Mouse (Mus musculus): ENCODE results near the gene Them7.

Them7 gene

DNA sequence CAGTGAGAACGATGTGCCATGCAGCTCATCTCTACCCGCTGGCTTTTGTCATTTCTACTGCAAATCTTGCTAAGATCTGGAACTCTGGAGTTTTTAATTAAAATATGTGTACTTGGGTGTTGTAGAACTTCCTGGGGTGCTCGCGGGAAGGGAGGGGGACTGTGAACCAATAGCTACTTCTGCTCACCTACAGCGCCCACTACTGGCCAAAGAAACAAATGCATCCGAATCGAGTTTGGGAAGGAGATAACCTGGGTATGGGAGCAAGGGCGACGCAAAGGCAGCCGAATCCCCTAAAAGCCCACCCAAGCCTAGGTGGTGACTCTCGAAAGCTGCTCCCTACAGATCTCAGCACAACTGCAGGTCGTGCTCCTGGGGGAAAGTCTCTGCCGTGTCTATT is 87.3 kb downstream of the Them7 start:
- DNase-seq (ENCODE audit: low spot score): no peak

DNA sequence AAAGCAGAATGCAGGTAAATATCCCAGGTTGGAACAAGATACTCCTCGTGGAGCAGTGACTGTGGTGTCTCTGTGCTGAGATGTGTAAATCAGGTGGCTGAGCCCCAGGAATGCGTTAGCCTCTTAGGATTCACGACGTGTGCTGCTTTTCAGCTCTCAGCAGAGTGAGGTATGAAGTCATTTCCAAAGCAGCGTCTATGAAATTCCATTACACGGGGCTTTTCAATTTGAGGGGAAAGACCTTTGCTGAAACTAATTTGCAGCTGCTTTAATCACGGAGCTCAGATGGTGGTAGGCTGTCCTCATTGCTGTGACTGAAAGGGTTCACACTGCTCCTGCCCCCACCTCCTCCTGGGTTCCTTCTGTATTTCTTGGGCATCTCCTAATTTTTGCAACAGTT is 87.9 kb downstream of the Them7 start:
- no peak for DNase-seq (ENCODE audit: low spot score)

DNA sequence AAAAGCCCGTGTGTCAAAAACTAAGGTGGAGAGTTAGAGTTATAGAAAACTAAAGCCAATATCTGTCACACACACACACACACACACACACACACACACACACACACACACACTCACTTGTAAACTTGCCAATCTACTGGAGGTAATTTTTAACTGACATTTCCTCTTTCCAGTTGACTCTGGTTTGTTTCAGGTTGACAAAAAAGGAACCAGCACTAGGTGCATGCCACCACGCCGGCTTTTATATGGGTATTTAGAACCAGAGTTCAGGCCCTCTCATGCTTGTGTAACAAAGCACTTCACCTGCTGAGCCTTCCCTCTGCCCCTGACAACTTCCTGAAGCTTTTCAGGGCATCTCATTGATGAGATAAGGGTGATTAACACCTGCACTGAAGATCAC is 89.0 kb downstream of the Them7 start:
- no peak for DNase-seq (ENCODE audit: low spot score)

DNA sequence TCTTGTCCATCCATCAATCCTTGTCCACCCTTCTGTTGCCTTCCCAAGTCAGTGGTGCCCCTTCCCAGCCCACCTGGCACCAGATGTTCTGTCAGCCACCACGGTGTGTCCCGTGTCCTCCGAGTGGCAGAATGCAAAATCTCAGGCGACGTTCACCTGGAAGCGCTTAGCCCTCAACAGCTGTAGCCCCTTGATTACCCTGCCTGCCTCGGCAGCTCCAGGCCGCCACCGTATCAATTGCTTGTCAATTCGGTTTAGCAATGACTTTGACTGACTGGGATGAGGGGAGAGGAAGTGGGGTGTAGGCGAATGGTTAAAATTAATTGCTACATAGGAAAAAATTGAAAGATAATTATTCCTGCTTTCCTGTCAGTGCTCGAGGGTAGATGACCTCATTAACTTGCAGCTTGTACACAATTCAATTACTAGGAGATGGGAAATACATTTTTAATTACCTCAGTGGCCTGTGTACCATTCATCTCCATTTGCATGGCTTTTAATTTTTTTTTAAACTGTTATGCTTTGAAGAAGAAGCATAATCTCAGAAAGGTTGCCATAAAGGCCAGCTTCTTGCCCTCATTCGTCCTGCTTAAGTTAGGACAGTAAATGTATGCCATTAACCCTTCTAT is 93.5 kb downstream of the Them7 start:
- no peak for DNase-seq (ENCODE audit: low spot score)

GRCm38 (mm10) chr2:105326067-105326466 is 101.9 kb downstream of the Them7 start:
- DNase-seq (ENCODE audit: low spot score): no peak

DNA sequence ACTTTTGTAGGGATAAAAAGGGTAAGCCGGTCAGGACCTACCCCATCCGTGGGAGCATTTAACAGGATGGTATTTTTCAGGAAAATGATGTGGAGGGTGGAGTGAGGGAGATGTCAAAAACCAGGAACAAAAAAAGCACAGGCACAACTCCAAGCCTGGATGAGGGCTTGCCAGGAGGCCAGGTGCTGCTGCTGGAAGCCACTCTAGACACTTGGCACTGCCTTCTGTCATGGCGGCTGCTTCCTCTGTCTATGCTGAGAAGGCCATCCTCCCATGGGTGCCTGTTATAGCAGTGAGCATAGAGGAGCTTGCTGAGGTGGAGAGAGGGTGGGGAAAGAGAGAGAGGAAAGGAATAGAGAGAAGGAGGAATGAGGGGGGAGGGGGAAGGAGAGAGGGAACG is 105.9 kb downstream of the Them7 start:
- no peak for DNase-seq (ENCODE audit: low spot score)

DNA sequence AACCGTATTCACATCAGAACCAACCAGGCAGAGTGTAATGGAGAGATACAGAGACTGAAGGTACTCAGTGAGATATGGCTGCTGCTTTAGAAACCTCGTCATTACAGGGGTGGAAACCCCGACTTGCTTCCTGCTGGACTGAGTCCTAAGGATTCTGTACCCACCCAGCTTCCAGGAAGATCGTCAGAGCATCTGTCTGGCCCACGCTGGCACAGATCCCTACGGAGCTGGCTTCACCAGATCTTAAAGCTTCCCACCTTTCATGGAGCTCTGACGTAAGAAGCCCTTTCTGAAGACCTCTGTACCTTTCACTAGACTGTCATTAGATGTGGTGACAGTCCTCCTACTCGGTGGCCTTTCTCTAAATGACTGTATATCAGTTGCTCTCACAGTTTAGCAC is 109.0 kb downstream of the Them7 start:
- DNase-seq (ENCODE audit: low spot score): no peak

GRCm38 (mm10) chr2:105333976-105334713 is 110.0 kb downstream of the Them7 start:
- DNase-seq (ENCODE audit: low spot score): peak; percentile 48

DNA sequence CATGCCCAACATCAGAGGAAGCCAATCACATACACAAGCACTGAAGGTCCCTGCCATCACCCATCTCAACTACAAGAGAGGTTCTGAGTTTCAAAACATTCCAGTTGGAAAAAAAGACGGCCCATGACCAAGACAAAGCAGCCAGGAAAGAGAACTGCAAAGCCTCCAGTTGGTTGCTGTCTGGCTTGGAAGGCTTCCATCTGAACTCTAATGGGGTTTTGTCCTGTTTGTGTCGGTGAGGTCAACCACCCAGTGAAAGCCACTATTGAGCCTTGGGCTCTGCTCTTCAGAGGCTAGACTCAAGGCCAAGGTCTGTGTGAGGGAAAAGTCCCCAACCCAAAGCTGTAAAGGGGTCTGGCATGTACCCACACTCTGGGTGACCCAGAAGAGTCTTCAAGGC is 111.5 kb downstream of the Them7 start:
- DNase-seq (ENCODE audit: low spot score): no peak

DNA sequence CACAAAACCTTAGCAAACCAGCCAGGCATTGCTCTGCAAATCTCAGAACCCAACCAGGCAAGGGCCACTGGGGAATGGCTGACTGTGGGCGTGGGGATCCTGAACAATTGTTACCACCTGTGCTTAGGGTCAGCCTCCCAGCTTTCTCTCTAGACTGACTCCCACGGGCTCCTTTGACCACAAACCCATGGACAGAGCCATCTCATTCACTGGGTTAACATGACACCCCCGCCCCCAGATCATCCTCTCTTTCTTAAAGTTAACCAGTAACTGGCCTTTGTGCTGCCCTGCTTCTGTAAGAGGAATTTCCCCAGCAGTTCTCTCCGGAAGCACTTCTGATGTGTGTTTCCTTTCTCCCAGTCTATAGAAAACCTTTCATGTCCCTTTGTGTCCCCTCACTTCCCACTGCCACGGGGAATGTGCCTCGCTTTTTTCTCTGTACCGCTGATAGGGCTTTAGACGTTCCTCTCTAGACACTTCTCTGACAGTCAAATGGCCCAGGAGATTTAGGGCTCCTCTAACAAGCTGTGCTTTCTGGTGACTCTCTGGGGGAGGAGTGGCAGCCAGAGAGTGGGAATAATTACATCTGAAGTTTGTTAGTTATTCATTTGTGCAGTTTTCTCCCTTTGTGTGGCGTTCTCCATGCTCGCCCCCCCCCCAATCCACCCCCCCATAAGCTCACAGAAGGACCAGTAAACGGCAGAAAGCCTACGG is 112.4 kb downstream of the Them7 start:
- no peak for DNase-seq (ENCODE audit: low spot score)

DNA sequence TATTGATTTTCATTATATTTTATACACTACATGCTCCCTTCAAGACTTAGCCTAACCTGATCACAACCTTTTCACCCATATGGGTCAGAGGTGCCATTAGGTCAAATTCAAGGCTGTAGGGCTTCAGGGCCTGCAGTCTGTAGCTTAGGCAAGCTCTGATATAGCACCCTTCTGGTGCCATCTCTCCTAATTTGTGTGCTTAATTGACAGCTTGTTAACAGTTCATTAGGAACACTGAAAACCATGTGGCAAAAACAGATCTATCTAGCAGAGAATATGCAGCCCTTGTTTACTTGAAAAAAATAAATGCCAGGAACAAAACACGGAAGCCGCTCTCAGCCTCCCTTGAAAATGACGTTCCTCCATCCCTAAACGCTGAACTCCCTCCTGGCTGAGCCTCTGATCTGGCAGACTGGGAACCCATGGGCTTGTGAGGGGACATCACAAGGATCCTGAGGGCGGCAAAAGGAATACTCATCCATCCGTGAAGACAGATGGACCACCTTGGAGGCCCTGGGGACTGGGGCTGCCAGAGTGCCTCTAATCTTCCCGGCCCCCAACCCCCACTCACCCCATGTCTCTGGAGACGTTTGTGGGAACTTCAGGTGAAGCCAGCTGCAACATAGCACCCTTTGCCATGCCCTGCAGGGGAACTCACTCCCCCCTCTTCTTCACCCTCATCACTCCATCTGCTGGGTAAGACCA is 113.2 kb downstream of the Them7 start:
- DNase-seq (ENCODE audit: low spot score): no peak

DNA sequence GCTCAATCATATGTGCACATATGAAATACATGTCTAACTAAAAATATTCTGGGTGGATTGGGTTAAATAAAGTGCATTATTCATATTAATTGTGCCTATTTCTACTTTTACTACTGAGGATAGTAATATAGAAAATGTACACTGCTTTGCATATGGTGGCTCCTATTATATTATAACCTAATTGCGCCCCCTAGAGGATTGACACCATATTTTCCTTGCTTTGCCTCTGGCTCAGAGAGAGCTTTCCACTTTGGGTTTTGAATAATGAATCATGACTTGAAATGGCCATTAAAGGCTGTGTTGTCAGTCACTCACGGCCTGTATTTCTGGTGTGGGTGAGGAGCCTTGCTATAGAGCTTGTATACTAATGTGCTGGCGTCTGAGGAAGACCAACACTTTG is 115.9 kb downstream of the Them7 start:
- DNase-seq (ENCODE audit: low spot score): no peak

DNA sequence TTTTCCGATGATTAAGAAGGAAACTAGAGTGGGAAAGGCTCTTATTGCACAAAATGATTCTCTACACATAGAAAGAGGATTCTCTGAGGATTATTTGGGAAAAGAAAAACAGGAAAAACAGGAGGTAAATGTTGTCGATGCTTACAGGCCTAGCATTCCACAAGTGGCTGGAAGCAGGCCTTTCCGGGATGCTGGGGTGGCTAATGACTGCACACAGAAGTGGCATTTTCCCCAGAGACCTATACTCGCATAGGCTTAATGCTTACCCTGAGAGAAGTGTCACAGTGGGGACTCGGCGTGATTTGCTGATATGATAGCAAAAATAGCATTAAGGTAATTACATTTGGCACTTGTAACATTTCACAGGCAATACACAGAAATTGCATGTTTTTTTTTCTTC is 124.8 kb downstream of the Them7 start:
- DNase-seq (ENCODE audit: low spot score): no peak

- DNase-seq (ENCODE audit: low spot score): no peak
Measured at GRCm38 (mm10) chr2:105356791-105357190, 132.7 kb downstream of the Them7 start.

DNA sequence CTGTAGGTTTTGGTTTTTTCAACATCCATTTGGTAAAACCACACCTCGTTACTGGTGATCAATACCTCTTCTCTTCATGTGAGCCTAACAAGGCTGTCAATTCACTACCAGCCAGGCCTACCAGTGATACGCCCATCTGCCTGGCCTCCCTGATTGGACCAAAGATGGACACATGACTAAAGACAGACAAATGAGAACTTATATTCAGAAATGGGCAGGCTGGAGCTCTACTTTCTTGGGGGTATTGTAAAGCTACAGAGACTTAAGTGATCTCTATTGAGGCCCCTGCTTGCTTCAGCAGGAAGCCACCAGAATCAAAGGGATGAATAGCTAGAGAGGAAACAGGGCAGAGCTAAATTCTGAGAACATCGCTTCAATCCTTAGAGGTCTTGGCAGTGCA is 133.9 kb downstream of the Them7 start:
- DNase-seq (ENCODE audit: low spot score): no peak

DNA sequence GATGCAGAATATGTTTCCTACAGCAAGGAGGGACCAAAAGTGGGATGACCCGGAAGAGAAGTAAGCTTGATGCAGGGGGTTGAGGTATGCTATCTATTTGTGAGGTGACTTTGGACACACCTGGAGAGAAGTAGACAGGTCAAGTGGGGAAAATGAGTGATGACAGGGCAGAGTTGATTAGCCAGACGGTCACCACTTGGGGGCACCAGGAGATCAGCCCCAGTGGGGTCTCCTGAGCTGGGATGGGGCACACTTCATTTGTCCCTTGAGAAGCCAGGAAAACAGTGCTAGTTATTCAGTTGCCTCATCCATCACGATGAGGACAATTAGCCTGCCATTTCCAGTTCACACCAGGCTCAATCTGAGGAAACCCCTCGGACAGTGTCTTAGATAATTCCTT is 143.5 kb downstream of the Them7 start:
- DNase-seq (ENCODE audit: low spot score): no peak

DNA sequence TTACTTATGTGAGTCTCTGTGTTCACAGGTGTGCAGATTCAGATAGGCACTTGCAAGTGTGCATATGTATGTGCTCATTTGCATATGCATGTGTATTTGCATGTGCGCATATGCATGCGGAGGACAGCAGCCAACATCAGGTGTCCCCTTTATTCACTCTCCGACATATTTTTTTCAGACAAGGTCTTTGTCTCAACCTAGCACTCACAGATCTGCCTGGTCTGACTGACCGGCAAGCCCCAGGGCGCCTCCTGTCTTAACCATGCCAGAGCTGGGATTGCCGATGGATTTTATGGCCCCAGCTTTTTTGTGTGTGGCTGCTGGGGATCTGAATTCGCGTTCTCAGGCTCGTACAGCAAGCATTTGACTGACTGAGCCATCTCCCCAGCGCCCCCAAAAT is 146.1 kb downstream of the Them7 start:
- no peak for DNase-seq (ENCODE audit: low spot score)

DNA sequence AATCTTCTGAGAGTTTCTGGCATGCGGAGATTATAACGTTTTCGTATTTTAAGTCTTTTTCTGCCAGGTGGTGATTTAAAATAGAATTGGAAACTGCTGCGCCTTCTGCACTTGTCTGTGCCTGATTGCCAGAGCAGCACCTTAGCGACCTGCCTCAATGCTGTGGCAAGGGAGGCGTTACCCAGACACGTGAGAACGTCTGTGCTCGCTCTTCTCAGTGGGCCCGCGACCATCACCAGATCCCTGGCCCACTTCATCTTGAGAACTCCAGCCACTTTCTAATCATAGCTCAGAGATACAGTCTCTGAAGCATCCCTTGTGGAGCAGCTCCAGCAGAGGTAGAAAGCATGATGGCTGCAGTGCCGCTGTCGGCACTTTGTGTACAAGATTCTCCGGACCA is 146.6 kb downstream of the Them7 start:
- DNase-seq (ENCODE audit: low spot score): no peak

GRCm38 (mm10) chr2:105372156-105372555 is 148.0 kb downstream of the Them7 start:
- DNase-seq (ENCODE audit: low spot score): no peak

- no peak for DNase-seq (ENCODE audit: low spot score)
Measured at GRCm38 (mm10) chr2:105372727-105373126, 148.6 kb downstream of the Them7 start.

DNA sequence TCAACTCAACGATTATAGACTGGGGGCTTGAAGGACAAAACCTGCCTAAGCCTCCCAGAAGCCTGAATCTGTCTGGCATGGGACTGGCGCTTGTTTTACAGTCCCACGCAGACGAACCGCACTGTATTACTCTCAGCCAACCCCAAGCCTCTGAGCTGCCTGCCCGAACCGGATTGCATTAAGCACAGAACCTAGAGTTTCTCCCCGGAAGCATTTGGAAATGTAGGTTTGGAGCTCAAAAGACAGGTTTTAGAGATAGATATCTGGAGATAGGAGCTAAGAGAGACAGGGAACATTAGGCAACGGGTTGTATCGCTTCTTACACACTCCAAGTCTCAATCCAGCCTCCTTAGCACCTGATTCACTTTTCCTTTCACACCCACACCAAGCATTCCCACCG is 149.5 kb downstream of the Them7 start:
- DNase-seq (ENCODE audit: low spot score): no peak

DNA sequence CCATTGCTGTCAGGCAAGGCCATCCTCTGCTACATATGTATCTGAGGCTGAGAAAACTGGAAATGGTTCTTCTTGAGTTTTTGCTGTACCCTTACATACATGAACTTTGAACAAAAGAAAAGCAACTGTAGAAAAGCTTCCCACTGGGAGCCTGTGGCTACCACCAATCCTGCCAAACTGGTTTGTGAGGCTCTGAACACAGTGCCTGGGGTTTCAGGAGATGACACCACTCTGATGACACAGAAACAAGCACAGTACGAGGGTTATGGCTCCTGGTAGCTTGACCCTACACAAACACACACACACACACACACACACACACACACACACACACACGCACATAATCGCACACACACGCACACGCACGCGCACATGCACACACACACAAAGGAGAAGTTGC is 151.1 kb downstream of the Them7 start:
- no peak for DNase-seq (ENCODE audit: low spot score)

- DNase-seq (ENCODE audit: low spot score): no peak
Measured at GRCm38 (mm10) chr2:105375705-105376104, 151.6 kb downstream of the Them7 start.

Measured in MN1 (cell line).